Mouse (Mus musculus) heart, embryonic 14.5 days (tissue): ENCODE measurements at regions not wholly inside any gene's neighbourhood (a gene's known extent, or its start where the extent isn't known, plus 50 kb on each side); places are given as distances from the start of the nearest gene placed in this dataset.

Experiments used
- ATAC-seq: fragments of 200-750 bp; cut with Nextera tagmentation; 2 replicates; pipeline ENCODE4 v1.8.0; 2017; ENCODE audit warnings: low read depth, moderate TSS enrichment; ENCODE audit not compliant: insufficient number of reproducible peaks, insufficient read depth, low FRiP score
- H3K27ac ChIP-seq, 2 experiments: fragments of 200-500 bp in 1 of 2; fragments of 300-500 bp in 1 of 2; sonication (generic) in 1 of 2; replicated peaks in 1 of 2; 2 replicates each; pipeline ENCODE4 v1.5.1; 2012 to 2014; ENCODE audit warnings: low read depth in 2 of 2, low read length in 2 of 2, control low read depth in 1 of 2, mild to moderate bottlenecking in 1 of 2, mixed read lengths in 1 of 2; ENCODE audit not compliant: control insufficient read depth in 1 of 2, insufficient read depth in 1 of 2
- H3K27me3 ChIP-seq: fragments of 300-500 bp; sonication (generic); 2 replicates; pipeline ENCODE4 v1.6.1; 2014; ENCODE audit warnings: mild to moderate bottlenecking, low read length, control low read depth; ENCODE audit not compliant: control insufficient read depth, insufficient read depth
- H3K36me3 ChIP-seq: fragments of 300-500 bp; sonication (generic); 2 replicates; pipeline ENCODE4 v1.6.1; 2014; ENCODE audit warnings: mild to moderate bottlenecking, control low read depth, low read length, mixed read lengths; ENCODE audit not compliant: control insufficient read depth, insufficient read depth
- H3K4me1 ChIP-seq, 2 experiments: fragments of 200-500 bp in 1 of 2; fragments of 300-500 bp in 1 of 2; sonication (generic) in 1 of 2; 2 replicates each; pipeline ENCODE4 v1.6.1; 2012 to 2014; ENCODE audit warnings: low read length in 2 of 2, control low read depth in 1 of 2, mixed read lengths in 1 of 2; ENCODE audit not compliant: control insufficient read depth in 2 of 2, insufficient read depth in 2 of 2
- H3K4me2 ChIP-seq: fragments of 300-500 bp; sonication (generic); 2 replicates; pipeline ENCODE4 v1.6.1; 2014; ENCODE audit warnings: mild to moderate bottlenecking, low read length
- H3K4me3 ChIP-seq, 2 experiments: fragments of 200-500 bp in 1 of 2; fragments of 300-500 bp in 1 of 2; sonication (generic) in 1 of 2; 2 replicates each; pipeline ENCODE4 v1.5.1; 2012 to 2014; ENCODE audit warnings: low read length in 2 of 2, mild to moderate bottlenecking in 2 of 2, control low read depth in 1 of 2, low read depth in 1 of 2, moderate library complexity in 1 of 2; ENCODE audit not compliant: control insufficient read depth in 1 of 2, insufficient read depth in 1 of 2
- H3K9ac ChIP-seq: fragments of 300-500 bp; sonication (generic); 2 replicates; pipeline ENCODE4 v1.6.1; 2014; ENCODE audit warnings: mild to moderate bottlenecking, low read length
- H3K9me3 ChIP-seq: fragments of 300-500 bp; sonication (generic); 2 replicates; pipeline ENCODE4 v1.6.1; 2016; ENCODE audit warnings: low read length, control low read depth; ENCODE audit not compliant: control insufficient read depth
- WGBS: fragments of 180-500 bp; shearing (Covaris S2); extraction: QIAGEN DNeasy Blood & Tissue Kit; methylation state at CpG from one replicate; pipeline ENCODE4 v1.1.7; 2014; 5-methylcytosine and 5-hydroxymethylcytosine counted together

- Histone ChIP-seq H3K4me2 (no peak overlapping the region), H3K9me3 (no peaks in the 10 kb centered on the region), H3K4me1 (peaks cover 24 to 30% of the 10 kb centered on the region in 2 experiments), H3K9ac (no peak overlapping the region), H3K4me3 (no peak overlapping the region), H3K27me3 (no peaks in the 10 kb centered on the region), H3K36me3 (no peaks in the 10 kb centered on the region), H3K27ac (no peak overlapping the region)
- no peak for ATAC-seq
- WGBS: 74% methylated on average over 4 of the region's 4 CpGs
Observed at GRCm38 (mm10) chr11:20898558-20898957, 67.7 kb upstream of the Lgalsl start.

- Histone ChIP-seq H3K9me3 (no peaks in the 10 kb centered on the region), H3K36me3 (no peaks in the 10 kb centered on the region), H3K4me1 (peaks cover 24 to 30% of the 10 kb centered on the region in 2 experiments), H3K27ac (no peak overlapping the region), H3K27me3 (no peaks in the 10 kb centered on the region), H3K4me3 (no peak overlapping the region), H3K4me2 (no peak overlapping the region), H3K9ac (no peak overlapping the region)
- WGBS: 82% methylated on average over 6 of the region's 6 CpGs
- ATAC-seq: no peak
Observed at GRCm38 (mm10) chr11:20899766-20900165, 68.9 kb upstream of the Lgalsl start.

GRCm38 (mm10) chr11:20902001-20902400, 71.1 kb upstream of the Lgalsl start:
- ATAC-seq: no peak
- H3K4me2 ChIP-seq: no peak overlapping the region
- no peak overlapping the region for H3K4me3 ChIP-seq
- H3K36me3 ChIP-seq: no peaks in the 10 kb centered on the region
- H3K27ac ChIP-seq: no peak overlapping the region
- H3K9ac ChIP-seq: no peak overlapping the region
- no peaks in the 10 kb centered on the region for H3K9me3 ChIP-seq
- 54% methylated on average over 2 of the region's 2 CpGs for WGBS
- no peaks in the 10 kb centered on the region for H3K27me3 ChIP-seq
- peaks cover 13 to 14% of the 10 kb centered on the region in 2 experiments for H3K4me1 ChIP-seq

GRCm38 (mm10) chr11:20902910-20903309, 72.1 kb upstream of the Lgalsl start:
- Histone ChIP-seq H3K27ac (no peak overlapping the region), H3K4me1 (peaks cover 8 to 9% of the 10 kb centered on the region in 2 experiments; a peak in 3 of 4 replicates), H3K27me3 (no peaks in the 10 kb centered on the region), H3K36me3 (no peaks in the 10 kb centered on the region), H3K9me3 (no peaks in the 10 kb centered on the region), H3K9ac (no peak overlapping the region), H3K4me3 (no peak overlapping the region), H3K4me2 (no peak overlapping the region)
- 72% methylated on average over 8 of the region's 8 CpGs for WGBS
- no peak for ATAC-seq

- WGBS: 60% methylated on average over 3 of the region's 3 CpGs
- ATAC-seq: no peak
- no peak overlapping the region for H3K9ac ChIP-seq
Observed at GRCm38 (mm10) chr11:20907996-20908395, 77.1 kb upstream of the Lgalsl start.

GRCm38 (mm10) chr11:20908471-20908870, 77.6 kb upstream of the Lgalsl start:
- H3K9ac ChIP-seq: no peak overlapping the region
- ATAC-seq: no peak
- WGBS: 56% methylated on average over 4 of the region's 4 CpGs

More at GRCm38 (mm10) chr11:20907996-20908395, 77.1 kb upstream of the Lgalsl start:
- no peak overlapping the region for H3K4me2 ChIP-seq
- H3K4me3 ChIP-seq: no peak overlapping the region
- no peaks in the 10 kb centered on the region for H3K27me3 ChIP-seq
- no peaks in the 10 kb centered on the region for H3K9me3 ChIP-seq
- H3K27ac ChIP-seq: no peak overlapping the region
- no peaks in the 10 kb centered on the region for H3K36me3 ChIP-seq
- no peaks in the 10 kb centered on the region; a peak in 1 of 4 replicates for H3K4me1 ChIP-seq

GRCm38 (mm10) chr11:20913042-20913441, 82.2 kb upstream of the Lgalsl start:
- H3K27ac ChIP-seq: no peak overlapping the region
- 78% methylated on average over 2 of the region's 2 CpGs for whole genome bisulfite sequencing
- H3K4me1 ChIP-seq: peaks cover 17 to 21% of the 10 kb centered on the region in 2 experiments

More at GRCm38 (mm10) chr11:20908471-20908870, 77.6 kb upstream of the Lgalsl start:
- no peak overlapping the region for H3K4me3 ChIP-seq
- no peaks in the 10 kb centered on the region; a peak in 1 of 4 replicates for H3K4me1 ChIP-seq
- no peaks in the 10 kb centered on the region for H3K27me3 ChIP-seq
- H3K27ac ChIP-seq: no peak overlapping the region
- H3K36me3 ChIP-seq: no peaks in the 10 kb centered on the region
- no peak overlapping the region for H3K4me2 ChIP-seq
- H3K9me3 ChIP-seq: no peaks in the 10 kb centered on the region

GRCm38 (mm10) chr11:20913598-20914296, 82.9 kb upstream of the Lgalsl start:
- Histone ChIP-seq H3K9ac (peak overlapping the region; percentile 13; the same call in 1 of the 2 replicates), H3K27me3 (no peaks in the 10 kb centered on the region), H3K27ac (no peak overlapping the region), H3K4me3 (no peak overlapping the region), H3K4me1 (peaks cover 17 to 21% of the 10 kb centered on the region in 2 experiments), H3K9me3 (no peaks in the 10 kb centered on the region), H3K36me3 (no peaks in the 10 kb centered on the region), H3K4me2 (no peak overlapping the region)
- WGBS: 25% methylated on average over 8 of the region's 8 CpGs
- ATAC-seq: no peak

More at GRCm38 (mm10) chr11:20913042-20913441, 82.2 kb upstream of the Lgalsl start:
- no peak for ATAC-seq
- H3K9me3 ChIP-seq: no peaks in the 10 kb centered on the region
- H3K4me2 ChIP-seq: no peak overlapping the region
- H3K9ac ChIP-seq: no peak overlapping the region
- no peak overlapping the region for H3K4me3 ChIP-seq
- H3K27me3 ChIP-seq: no peaks in the 10 kb centered on the region
- H3K36me3 ChIP-seq: no peaks in the 10 kb centered on the region
